Mouse (Mus musculus) olfactory bulb, adult 2 months (tissue): ENCODE data around the gene Theg.

Source experiments
- CTCF ChIP-seq: fragments of 200-500 bp; IDR thresholded peaks from 2 replicates; pipeline ENCODE4 v1.5.1; 2012; ENCODE audit warnings: low read depth, mild to moderate bottlenecking, low read length, moderate library complexity; ENCODE audit not compliant: insufficient read depth
- POLR2A ChIP-seq: fragments of 200-500 bp; IDR thresholded peaks from 2 replicates; pipeline ENCODE4 v1.6.1; 2012; ENCODE audit warnings: mild to moderate bottlenecking, low read depth, low read length, moderate library complexity; ENCODE audit not compliant: insufficient read depth

DNA sequence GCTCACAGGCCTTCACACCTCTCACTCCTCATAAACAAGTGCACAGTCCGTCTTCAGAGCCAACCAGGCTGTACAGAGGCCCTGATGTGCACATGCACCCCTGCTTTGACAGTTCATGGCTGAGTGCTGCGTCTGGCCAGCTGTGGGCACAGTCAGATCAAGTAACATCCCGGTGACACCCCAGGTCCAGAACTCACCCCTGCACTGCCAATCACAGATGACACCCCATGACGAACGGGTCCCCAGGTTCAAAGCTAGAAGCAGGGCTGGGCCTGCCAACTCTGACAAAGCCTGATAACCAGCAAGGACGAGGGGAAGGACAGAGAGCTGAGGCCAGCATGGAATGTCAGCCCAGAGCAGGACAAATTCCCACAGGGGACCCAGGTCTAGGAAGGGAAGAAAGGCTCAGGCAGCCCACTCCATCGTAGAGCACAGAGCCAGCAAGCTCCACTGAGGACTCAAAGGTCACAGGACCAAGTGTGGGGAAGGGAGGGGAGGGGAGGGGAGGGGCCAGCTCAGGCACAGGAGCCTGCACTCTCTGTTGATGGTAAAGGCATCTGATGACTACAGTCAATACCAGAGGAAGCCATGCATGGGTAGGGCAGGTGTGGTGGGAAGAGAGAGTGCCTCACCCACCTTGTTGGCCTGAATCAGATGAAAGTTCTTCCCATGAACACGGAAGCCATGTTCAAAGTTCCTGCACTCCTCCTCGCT is 43.1 kb downstream of the Theg start:
- TF ChIP-seq CTCF (no peak), POLR2A (no peak)
